Mouse (Mus musculus) mouse embryonic stem cell (cell line): ENCODE measurements around the gene Gen1.

ENCODE experiments used
- in situ Hi-C, 2 experiments: fragments of 300-500 bp; cut with MboI; formaldehyde crosslinking; loops; 1 replicate in 1 of 2; 3 replicates in 1 of 2; pipeline ENCODE4 v1.14.3; 2019 to 2020; ENCODE audit warnings: low sequenced_read_pairs in 2 of 2, low pct_unique_long_range_greater_than_20kb in 1 of 2, mixed read lengths in 1 of 2; ENCODE audit not compliant: unreplicated experiment in 1 of 2

Gen1 gene

DNA sequence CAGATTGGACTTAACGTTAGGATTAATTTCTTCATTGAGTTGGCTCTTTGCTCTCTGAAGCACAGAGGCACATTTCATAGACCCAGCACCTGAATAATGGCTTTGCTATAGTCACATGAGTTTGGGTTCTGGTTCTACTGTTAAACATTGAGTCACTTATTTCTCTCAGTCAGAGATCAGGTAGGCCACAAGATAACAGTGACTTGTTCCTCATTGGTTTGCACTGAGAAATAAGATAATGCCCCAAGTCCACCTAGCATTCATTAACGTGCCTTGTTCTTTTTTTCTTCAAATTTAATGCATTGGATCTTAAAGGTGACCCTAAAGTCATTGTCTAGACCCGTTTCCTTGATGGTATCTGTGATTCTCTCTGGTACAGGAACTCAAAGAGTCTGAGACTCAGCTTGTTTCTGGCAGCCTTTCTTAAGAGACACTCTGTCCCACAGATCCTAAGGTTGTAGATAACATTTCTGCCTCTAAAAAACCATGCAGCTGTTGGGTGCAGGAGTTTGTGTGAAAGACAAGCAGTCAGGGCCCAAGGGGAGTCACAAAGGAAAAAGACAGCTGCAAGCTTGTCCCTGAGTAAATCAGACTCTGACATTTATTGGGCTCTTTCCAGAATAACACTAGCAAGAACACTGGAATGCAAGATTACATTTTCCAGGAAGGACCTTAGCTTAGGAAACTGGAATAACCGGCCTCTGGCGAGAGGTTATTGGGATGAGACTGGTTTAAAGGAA is 38.9 kb downstream of the Gen1 start:
- in situ Hi-C loops: no loop called here

DNA sequence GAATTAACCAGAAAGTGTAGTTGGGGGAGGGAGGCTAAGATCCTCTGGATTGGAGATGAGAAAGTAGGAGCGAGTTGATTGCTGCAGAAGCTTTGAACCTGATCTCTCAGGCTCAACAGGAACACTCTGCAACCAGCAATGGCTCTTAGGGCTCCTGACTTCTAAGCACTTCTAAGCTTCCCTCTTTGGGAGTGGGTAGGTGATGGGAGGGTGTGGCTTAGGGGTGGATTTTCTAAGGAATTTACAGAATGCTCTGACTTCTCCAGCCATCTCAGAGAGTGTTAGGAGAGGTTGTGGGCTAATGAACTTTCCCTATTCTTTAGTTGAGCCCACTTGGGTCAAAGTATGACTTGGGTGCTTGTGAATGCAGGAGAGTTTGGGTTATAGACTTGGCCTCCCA is 39.5 kb downstream of the Gen1 start:
- in situ Hi-C loops: no loop called here

DNA sequence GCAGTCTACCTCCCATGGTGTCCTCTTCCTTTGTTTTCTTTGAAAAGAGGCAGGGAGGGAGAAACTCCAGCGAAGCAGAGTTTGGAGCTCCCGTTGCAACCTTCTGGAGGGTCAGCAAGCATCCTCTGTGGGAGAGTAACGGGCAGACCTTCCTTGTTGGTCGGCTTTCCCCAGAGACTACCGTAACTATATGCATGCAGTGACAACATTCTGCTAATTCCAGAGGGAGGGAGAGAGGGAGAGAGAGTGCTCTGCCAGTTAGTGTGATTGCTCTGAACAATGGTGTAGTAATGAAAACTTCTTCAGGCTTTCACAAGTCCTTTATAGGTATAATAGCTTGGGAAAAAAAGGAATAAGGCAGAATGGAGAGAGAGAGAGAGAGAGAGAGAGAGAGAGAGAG is 40.9 kb downstream of the Gen1 start:
- in situ Hi-C loops: no loop called here

DNA sequence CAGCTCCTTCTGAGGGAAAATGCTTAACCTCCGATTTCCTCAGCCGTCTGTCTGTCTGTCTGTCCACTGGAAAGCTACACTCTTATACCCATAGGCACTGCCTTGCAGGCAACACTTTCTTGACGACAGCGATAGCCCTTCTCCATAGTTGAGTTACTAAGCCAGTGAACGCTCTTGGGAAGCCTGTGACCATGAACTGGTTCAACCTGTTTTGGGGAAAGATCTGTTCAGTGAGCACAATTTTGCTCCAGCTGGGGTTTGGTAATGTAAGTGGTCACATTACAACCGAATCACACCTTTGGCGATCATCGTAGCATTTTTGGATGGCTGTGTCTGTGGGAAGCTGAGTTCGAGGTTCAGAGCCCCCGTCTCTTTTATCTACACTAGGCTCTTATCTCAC is 42.5 kb downstream of the Gen1 start:
- in situ Hi-C loops: no loop called here

DNA sequence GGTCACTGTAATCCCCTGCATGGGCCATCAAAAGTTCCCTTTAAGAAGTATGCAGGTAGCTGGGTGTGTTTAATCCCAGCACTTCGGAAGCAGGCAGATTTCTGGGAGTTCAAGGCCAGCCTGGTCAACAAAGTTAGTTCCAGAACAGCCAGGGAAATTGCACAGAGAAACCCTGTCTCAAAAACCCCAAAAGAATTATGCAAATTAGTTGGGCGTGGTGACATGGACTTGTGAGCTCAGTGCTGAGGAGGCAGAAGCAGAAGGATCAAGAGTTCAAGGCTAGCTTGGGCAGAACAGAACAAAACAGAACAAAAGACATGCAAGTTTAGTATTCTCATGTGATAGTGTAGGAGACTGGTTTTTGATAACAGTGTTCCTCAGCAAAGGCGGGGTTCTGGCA is 43.0 kb downstream of the Gen1 start:
- in situ Hi-C loops: no loop called here

DNA sequence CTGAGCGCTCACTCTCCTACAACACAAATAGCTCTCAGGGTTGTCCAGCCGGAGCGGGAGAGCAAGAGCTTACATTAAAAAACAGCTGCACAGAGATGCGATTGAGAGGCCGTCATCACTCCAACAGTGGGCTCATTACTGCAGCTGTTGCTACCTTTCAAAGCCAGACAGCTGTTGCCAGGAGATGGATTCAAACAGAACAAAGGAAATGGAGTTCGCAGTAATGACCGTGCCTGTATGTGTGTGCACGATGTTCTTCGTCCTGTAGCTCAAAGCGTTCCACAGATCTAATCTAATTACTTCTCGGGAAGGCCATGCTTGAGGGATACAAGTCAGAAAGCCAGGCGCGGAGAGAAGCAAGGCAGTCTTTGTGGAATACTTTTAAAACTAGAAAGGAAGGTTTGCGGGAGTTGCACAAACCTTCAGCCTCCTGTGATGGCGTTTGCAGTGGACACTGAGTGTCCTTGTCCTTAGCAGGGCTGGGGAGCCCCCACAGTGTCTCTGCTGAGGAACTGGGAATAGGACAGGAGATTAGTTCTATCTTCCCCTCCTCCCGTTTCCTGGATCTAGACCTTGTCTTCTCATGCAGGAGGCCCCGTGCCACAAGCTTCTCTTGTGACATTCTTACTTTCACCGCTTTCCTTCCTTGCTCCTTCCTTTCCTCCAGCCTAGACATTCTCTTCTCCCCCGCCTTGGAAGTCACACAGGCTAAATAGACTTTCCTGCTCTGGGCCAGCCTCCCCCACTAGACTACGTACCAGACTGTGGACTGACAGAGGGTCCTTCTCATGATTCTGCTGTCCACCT is 43.9 kb downstream of the Gen1 start:
- in situ Hi-C loops: no loop called here

DNA sequence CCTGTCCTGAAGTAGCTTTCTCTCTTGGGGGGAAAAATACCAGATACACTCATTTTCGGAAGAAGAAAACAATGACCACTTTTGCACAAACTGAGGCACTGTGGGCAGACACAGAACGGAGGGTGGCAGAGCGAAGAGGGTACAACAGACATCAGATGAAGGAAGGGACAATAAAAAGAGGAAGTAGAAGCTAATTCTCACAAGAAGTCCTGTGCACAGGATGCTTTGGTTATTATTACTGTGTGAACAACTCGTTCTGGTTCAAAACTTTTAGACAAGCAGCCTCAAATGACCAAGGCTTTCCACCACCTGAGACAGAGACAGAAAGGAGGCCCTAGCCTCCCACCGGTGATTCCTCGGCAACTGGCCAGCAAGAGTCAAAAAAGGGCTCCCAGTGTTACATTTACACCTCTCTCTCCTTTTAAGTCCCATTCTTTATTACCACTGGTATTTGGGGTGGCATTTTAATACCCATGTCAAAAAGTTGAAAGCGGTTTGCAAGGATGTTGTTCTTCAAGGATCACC is 47.8 kb downstream of the Gen1 start:
- in situ Hi-C loops: no loop called here

DNA sequence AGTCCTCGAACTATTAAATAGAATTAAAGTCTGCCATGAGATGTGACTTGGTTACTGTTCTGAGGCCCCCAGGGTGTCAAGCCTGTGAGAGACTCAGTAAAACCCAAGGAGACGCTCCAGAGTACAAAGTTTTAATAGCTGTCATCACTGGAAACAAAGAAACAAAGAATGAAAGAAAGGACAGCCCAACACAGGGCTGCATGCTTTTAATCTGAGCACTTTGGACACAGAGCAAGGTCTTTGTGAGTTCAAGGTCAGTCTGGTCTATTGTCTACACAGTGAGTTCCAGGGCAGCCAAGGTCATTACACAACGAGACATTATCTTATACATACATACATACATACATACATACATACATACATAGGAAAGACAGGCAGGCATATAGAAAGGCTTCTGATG is 49.1 kb downstream of the Gen1 start:
- in situ Hi-C loops: no loop called here

DNA sequence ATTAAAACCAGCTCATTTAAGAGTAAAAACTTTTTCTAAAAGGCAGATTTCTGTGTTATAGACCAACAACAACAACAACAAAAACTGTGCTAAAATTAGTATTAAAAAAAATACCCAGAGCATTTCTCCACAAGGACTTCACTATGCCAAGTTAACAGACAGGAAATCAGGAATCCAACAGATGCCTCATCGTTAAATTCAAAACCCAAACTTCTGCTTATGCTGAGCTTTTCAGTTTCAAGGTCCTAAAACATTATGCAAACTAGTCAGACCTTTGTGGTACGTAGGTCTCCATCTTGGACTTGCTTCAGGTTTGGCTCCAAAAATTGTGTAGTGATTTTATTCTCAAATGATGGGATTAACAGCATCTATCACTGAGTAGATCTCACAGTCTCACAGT is 50.0 kb downstream of the Gen1 start:
- in situ Hi-C loops: no loop called here

DNA sequence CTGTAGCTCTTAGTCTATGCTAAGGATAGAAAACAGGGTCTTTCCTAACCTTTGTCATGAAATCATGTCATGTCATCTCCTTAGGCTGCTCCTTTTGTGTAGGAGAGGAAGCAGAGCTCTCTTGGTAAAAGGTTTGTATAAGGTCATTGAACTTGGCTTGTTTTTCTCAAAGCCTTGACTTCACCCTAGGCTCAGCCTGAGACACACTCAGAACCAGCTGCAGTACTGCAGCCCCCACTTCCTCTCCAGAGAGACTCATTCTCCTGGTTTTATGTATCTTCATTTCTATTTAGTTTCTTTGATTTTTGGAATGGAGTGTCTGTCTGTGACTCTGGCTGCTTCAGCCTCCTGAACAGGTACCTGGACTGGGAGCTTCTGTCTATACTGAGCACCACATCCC is 50.8 kb downstream of the Gen1 start:
- in situ Hi-C loops: no loop called here

DNA sequence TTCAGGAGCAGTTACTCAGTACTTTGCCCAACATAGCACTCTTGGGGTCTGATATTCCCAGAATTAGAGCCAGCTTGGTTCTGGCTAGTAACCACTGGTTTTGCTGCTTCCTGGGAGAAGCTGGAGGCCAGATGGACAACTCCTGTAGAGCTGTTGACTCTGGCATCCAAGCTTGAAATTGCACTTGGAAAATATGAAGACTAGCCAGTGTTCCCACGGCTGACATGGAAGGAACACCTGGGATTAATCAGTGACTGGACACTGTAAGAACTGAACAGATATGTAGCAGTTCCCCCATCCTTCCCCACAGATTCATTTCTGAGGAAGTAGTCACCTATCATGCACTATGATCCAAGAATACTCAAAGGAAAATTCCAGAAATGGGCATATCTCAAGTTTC is 52.7 kb downstream of the Gen1 start:
- in situ Hi-C loops: no loop called here

DNA sequence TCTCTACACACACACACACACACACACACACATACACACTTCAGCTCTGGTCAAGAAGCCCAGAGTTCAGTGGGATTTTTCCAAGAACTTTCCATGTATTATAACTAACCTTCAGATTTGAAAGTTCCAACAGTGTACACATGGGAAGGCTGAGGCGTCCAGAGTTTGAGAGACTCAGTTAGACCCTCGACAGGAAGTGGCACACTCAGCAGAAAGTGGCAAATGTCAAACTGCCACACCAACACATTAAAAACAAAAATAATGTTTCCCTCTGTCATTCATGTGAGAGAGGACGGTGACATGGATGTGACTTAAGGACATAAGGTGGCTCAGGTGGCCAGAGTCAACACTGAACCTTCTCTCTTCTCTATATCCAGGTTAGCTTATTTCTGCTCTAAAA is 55.2 kb downstream of the Gen1 start:
- in situ Hi-C loops: no loop called here

DNA sequence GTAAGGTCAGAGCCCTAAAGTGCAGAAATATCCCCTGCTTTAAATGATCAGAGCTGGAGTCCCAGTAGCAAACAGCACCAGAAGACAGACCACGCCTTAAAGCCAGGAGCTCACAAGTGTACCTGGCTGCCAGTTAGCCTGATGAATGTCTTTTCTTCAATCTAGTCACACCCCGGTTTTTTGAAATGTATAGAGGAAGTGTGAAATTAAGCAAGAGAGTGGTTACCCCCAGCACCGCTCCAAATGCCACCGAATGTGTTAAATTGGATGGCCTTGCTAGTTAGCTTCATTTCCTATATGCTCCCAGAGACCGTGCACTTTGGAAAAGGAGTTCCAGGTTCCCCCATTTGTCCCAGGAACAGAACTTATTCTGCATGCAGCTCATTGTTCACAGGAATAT is 56.0 kb downstream of the Gen1 start:
- in situ Hi-C loops: no loop called here

DNA sequence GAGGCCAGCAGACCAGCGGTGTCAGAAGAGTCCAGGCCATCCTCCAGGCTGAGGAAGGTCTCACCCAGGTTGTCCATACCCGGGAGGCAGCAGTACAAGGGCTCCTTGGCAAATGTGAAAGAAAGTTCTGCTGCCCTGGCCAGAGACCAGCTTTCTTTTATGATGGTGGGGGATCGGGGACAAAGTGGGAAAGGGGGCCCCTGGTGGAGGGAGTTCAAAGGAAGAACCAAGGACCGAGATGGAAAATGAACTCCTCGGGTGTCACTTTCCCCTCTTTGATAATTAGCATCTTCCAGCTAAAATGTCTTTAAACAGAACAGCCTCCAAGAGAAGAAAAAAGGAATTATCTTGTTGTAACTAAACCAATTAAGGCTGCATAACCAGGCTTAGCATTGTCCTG is 56.7 kb downstream of the Gen1 start, which contains the start of gene Msgn1:
Gene Msgn1, minus strand, starts transcription at position 101 of the 400 bp plus-strand sequence.
- in situ Hi-C loops: no loop called here

DNA sequence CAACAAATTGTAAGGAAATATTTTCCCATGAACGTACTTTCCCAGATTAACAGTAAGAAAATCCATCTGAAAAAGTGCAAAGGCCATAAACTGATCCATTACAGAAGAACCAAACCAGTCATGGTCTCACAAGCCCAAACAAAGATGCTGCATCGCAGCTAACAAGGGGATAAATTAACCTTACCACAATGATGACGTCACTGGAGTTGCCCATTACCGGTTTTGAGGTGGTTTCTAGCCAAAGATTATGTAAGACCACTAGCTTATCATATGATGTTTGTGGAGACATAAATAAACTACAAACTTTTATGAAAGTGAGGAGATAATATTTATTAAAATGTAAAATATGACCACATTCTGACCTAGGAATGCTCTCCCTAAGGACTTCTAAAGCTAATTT is 59.3 kb downstream of the Gen1 start:
- in situ Hi-C loops: no loop called here

DNA sequence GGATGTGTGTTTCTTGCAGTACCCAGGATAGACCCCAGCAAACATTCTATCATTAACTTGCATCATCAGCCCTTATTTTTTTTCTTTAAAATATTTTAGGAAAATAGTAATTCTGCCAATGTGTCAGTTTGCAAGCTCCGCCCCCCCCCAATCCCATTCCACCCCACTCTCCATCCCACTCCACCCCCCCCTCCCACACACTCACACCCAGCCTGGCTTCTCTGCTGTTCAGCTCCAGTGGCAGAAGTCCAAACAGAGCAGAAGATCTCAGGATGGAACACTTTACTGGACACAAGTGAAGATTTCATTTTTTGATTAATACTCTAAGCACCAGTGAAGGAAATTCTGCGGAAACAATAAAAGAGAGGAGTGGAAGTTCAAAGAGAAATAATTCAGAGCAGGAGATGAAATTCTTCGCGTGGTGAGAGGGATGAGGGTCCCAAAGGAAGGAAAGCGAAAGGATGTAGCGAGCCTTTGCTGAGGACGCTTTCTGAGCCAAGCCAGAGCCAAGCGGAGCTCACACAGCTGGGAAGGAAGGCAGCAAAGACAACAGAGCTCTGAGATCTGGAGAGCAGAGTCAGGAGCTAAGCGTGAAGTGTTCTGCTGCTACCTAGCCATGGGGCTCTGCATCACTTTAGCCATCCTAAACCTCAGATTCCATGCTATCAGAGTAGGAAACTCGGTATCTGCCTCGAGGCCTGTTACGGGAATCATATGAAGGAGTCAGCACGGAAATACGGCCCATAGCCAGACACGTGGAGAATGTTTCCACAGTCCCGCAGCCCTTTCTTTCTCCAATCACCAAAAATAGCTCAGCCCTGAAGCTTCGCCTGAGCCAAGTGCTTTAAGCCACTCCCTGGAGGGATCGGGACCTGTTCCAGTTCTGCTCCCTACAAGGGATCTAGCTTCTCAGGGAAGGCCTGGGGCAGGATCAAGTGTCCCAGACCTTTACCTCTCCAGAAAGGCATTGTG is 61.6 kb downstream of the Gen1 start:
- in situ Hi-C loops: no loop called here

DNA sequence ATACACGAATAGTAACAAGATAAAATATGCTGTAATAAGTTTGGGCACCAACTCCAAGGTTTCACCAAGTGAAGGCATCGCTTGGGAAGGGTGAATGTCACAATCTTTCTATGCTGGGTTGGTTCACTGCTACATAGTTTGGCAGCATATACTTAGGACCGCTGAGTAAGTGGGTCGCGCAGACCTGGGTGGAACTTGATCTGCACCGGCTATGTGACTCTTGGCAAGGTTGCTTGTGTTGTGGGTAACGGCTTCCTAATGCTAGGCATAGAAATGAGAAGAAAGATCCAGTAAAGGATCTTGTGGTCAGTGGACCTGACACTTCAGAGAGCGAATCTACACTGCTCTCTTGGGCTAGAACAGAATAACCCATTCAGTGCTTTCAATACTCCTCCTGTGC is 63.1 kb downstream of the Gen1 start:
- in situ Hi-C loops: no loop called here

DNA sequence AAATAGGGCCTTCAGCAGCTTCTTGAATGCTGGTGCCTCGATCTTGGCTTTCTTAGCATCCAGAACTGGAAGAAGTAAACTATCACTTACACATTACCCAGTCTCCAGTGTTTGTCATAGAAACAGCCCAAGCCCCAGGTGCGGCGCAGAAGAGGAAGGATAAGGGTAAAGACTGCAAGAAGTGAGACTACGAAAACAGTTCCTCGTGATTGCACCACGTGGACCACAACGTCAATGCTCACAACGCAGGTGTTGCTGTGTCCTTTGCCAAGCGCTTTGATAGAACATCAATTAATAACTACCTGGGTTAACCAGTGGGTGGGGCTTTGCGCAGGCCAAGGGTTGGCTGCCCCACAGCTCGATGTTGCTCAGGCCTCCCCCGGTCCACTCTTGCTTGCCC is 64.9 kb downstream of the Gen1 start:
- in situ Hi-C loops: no loop called here

DNA sequence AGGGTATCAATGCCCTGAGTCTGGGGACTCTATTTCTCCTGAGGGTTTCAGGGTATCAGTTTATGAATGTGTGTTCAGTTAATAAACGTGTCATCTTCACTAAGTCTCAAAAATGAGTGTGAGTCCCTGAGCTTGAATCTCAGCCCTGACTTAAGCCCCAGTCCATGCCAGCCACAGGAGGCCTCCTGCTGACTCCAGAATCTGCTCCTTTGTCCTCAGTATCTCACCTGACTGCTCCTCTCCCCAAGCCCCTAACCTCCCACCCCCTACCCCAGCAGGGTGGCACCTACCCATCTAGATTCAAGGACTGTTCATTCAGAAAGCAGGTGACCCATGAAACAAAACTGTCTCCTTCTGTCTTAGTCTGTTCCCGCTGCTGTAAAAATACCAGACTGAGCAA is 67.0 kb downstream of the Gen1 start:
- in situ Hi-C loops: no loop called here
